Mouse (Mus musculus) hindbrain, embryonic 11.5 days (tissue): ENCODE data around the gene Ndst2. TPM values are rescaled to one million over a fixed set of nuclear protein-coding genes. Genes with fewer than 3 reads are reported as not detected.

Experiments
- polyA plus RNA-seq: library from polyadenylated mRNA; unstranded; fragments of >200 nt; fragmentation: Nextera tagmentation; extraction: Ambion mirVana; gene quantifications from 2 replicates; pipeline ENCODE4 v1.2.1, GENCODE M21; 2014

The Ndst2 gene
- polyA plus RNA-seq, 1 experiment from 2014 or later: 21.0 TPM

Other genes with a start within 250 kb of the Ndst2 start
- 1.1 and 1.4 TPM in 2 replicates for gene Mss51, start 237.7 kb downstream of the Ndst2 start, polyA plus RNA-seq
- 67.0 and 67.2 TPM in 2 replicates for gene Ppp3cb, start 188.0 kb downstream of the Ndst2 start, polyA plus RNA-seq
- gene Usp54, start 93.5 kb downstream of the Ndst2 start, polyA plus RNA-seq: 9.9 and 12.1 TPM in 2 replicates
- gene Myoz1, start 78.0 kb downstream of the Ndst2 start, polyA plus RNA-seq: 0.28 TPM in 1 of 2 replicates, not detected in the other
- gene Synpo2l, start 66.2 kb downstream of the Ndst2 start, polyA plus RNA-seq: 0.48 and 1.0 TPM in 2 replicates
- 76.6 and 79.0 TPM in 2 replicates for gene Sec24c, start 60.3 kb downstream of the Ndst2 start, polyA plus RNA-seq
- gene Fut11, start 39.6 kb downstream of the Ndst2 start, polyA plus RNA-seq: 16.7 and 22.9 TPM in 2 replicates
- 210 and 223 TPM in 2 replicates for gene Chchd1, start 31.6 kb downstream of the Ndst2 start, polyA plus RNA-seq
- gene Zswim8, start 27.0 kb downstream of the Ndst2 start, polyA plus RNA-seq: 25.2 and 32.7 TPM in 2 replicates
- gene Camk2g, start 59.5 kb upstream of the Ndst2 start, polyA plus RNA-seq: 44.2 and 46.8 TPM in 2 replicates
- 0.59 and 0.65 TPM in 2 replicates for gene Plau, start 102.1 kb upstream of the Ndst2 start, polyA plus RNA-seq
- 34.6 and 36.2 TPM in 2 replicates for gene Vcl, start 194.8 kb upstream of the Ndst2 start, polyA plus RNA-seq